Mouse (Mus musculus) embryo, embryonic 11 days (tissue): ENCODE results near the gene Slc39a13.

Experiments
- DNase-seq: peaks from one replicate; pipeline ENCODE4 v3.0.0-alpha.2; 2015

Slc39a13 gene

GRCm38 (mm10) chr2:91087453-91087852 lies 17.2 kb upstream of the Slc39a13 start:
- no peak for DNase-seq

GRCm38 (mm10) chr2:91086392-91087237 lies 16.4 kb upstream of the Slc39a13 start:
- no peak for DNase-seq

- no peak for DNase-seq
Measured at GRCm38 (mm10) chr2:91085494-91086391, 15.5 kb upstream of the Slc39a13 start.

- no peak for DNase-seq
Measured at GRCm38 (mm10) chr2:91084179-91084820, 14.1 kb upstream of the Slc39a13 start.

GRCm38 (mm10) chr2:91083366-91083940 lies 13.2 kb upstream of the Slc39a13 start:
- no peak for DNase-seq

- no peak for DNase-seq
Measured at GRCm38 (mm10) chr2:91082844-91083243, 12.6 kb upstream of the Slc39a13 start.

GRCm38 (mm10) chr2:91081775-91082695 lies 11.8 kb upstream of the Slc39a13 start, which contains the start of gene Spi1:
TSS of gene Spi1 (plus strand) at chr2:91082390.
- DNase-seq = no peak

GRCm38 (mm10) chr2:91080784-91081513 lies 10.7 kb upstream of the Slc39a13 start:
- no peak for DNase-seq

GRCm38 (mm10) chr2:91079026-91079384 lies 8.8 kb upstream of the Slc39a13 start:
- no peak for DNase-seq

GRCm38 (mm10) chr2:91078314-91079025 lies 8.3 kb upstream of the Slc39a13 start:
- peak; percentile 54 for DNase-seq

- no peak for DNase-seq
Measured at GRCm38 (mm10) chr2:91077957-91078313, 7.7 kb upstream of the Slc39a13 start.

- no peak for DNase-seq
Measured at GRCm38 (mm10) chr2:91072092-91072491, 1.9 kb upstream of the Slc39a13 start.

- DNase-seq = no peak
Measured at GRCm38 (mm10) chr2:91071059-91071458, 842 bp upstream of the Slc39a13 start.

GRCm38 (mm10) chr2:91069306-91070000 lies 764 bp downstream of the Slc39a13 start:
- DNase-seq = peak; percentile 38

- DNase-seq = no peak
Measured at GRCm38 (mm10) chr2:91068872-91069165, 1.4 kb downstream of the Slc39a13 start.

GRCm38 (mm10) chr2:91068162-91068871 lies 1.9 kb downstream of the Slc39a13 start:
- DNase-seq = no peak

GRCm38 (mm10) chr2:91066455-91066854 lies 3.8 kb downstream of the Slc39a13 start:
- DNase-seq = no peak

- DNase-seq = peak; percentile 60
Measured at GRCm38 (mm10) chr2:91065544-91065943, 4.7 kb downstream of the Slc39a13 start.

GRCm38 (mm10) chr2:91064211-91064610 lies 6.0 kb downstream of the Slc39a13 start:
- DNase-seq = no peak
